Mouse (Mus musculus) MEL (cell line): Measurements from ENCODE around the gene Blcap. TPM values are rescaled to one million over a fixed set of nuclear protein-coding genes. Genes with fewer than 3 reads are reported as not detected.
"Not testable (repeated sequence)": the region's sequence is repeated elsewhere in the genome, so short reads cannot be mapped to it uniquely, and the experiment has no call there.

Source experiments
- DNase-seq: peaks from one replicate; pipeline ENCODE4 v3.0.0; 2011; ENCODE audit warnings: low read depth, low spot score
- H3K27ac ChIP-seq: 2 replicates; pipeline ENCODE4 v1.5.1; 2012; ENCODE audit warnings: low read depth, mild to moderate bottlenecking, control low read depth, low read length, moderate library complexity; ENCODE audit not compliant: control insufficient read depth
- H3K27me3 ChIP-seq, 2 experiments: fragments of 150-350 bp in 1 of 2; sonication (generic) in 1 of 2; 2 replicates each; pipeline ENCODE4 v1.6.1; 2012; ENCODE audit warnings: low read length in 2 of 2, mild to moderate bottlenecking in 2 of 2, improper control_type of control experiment in 1 of 2, moderate library complexity in 1 of 2; ENCODE audit not compliant: insufficient read depth in 2 of 2, control insufficient read depth in 1 of 2
- H3K36me3 ChIP-seq, 2 experiments: 2 replicates each; pipeline ENCODE4 v1.6.1; 2012 to 2014; ENCODE audit warnings: low read length in 2 of 2, improper control_type of control experiment in 1 of 2, inconsistent platforms in 1 of 2, mild to moderate bottlenecking in 1 of 2; ENCODE audit not compliant: insufficient read depth in 2 of 2, control insufficient read depth in 1 of 2
- H3K4me1 ChIP-seq, 2 experiments: fragments of 150-350 bp in 1 of 2; sonication (generic) in 1 of 2; 2 replicates each; pipeline ENCODE4 v1.6.1; 2012; ENCODE audit warnings: low read length in 2 of 2, improper control_type of control experiment in 1 of 2, mild to moderate bottlenecking in 1 of 2; ENCODE audit not compliant: insufficient read depth in 2 of 2, control insufficient read depth in 1 of 2
- H3K4me3 ChIP-seq, 2 experiments: fragments of 150-350 bp in 1 of 2; sonication (generic) in 1 of 2; 2 replicates each; pipeline ENCODE4 v1.5.1; 2012; ENCODE audit warnings: low read depth in 2 of 2, low read length in 2 of 2, mild to moderate bottlenecking in 2 of 2, moderate library complexity in 2 of 2, control low read depth in 1 of 2, improper control_type of control experiment in 1 of 2; ENCODE audit not compliant: control insufficient read depth in 1 of 2, insufficient read depth in 1 of 2
- H3K79me2 ChIP-seq: 2 replicates; pipeline ENCODE4 v1.6.1; 2012; ENCODE audit warnings: mild to moderate bottlenecking, low read length, moderate library complexity; ENCODE audit not compliant: control insufficient read depth, poor library complexity, insufficient read depth
- H3K9ac ChIP-seq: 2 replicates; pipeline ENCODE4 v1.6.1; 2012; ENCODE audit warnings: low read depth, mild to moderate bottlenecking, control low read depth, low read length, moderate library complexity; ENCODE audit not compliant: control insufficient read depth, poor library complexity, severe bottlenecking
- H3K9me3 ChIP-seq: fragments of 150-350 bp; sonication (generic); replicated peaks from 2 replicates; pipeline ENCODE4 v1.6.1; 2012; ENCODE audit warnings: mild to moderate bottlenecking, low read length, improper control_type of control experiment, moderate library complexity; ENCODE audit not compliant: insufficient read depth
- BHLHE40 ChIP-seq: IDR thresholded peaks from 2 replicates; pipeline ENCODE4 v1.6.1; 2012; ENCODE audit warnings: low read depth, mild to moderate bottlenecking, inconsistent platforms, low read length, improper control_type of control experiment, borderline replicate concordance
- CHD2 ChIP-seq: IDR thresholded peaks from 2 replicates; pipeline ENCODE4 v1.6.1; 2011; ENCODE audit warnings: low read length, improper control_type of control experiment
- CTCF ChIP-seq, 3 experiments: IDR thresholded peaks in 2 of 3; conservative IDR thresholded peaks in 1 of 3; 2 replicates each; pipeline ENCODE4 v1.5.1; 2011 to 2012; ENCODE audit warnings: low read length in 3 of 3, low read depth in 2 of 3, mild to moderate bottlenecking in 2 of 3, improper control_type of control experiment in 1 of 3, inconsistent platforms in 1 of 3, mixed read lengths in 1 of 3, moderate library complexity in 1 of 3; ENCODE audit not compliant: control insufficient read depth in 1 of 3, insufficient read depth in 1 of 3, poor library complexity in 1 of 3, severe bottlenecking in 1 of 3
- E2F4 ChIP-seq: IDR thresholded peaks from 2 replicates; pipeline ENCODE4 v1.6.1; 2011; ENCODE audit warnings: low read depth, low read length, improper control_type of control experiment, borderline replicate concordance
- ELF1 ChIP-seq: IDR thresholded peaks from 2 replicates; pipeline ENCODE4 v1.6.1; 2014; ENCODE audit warnings: low read depth, mild to moderate bottlenecking, inconsistent platforms, low read length, improper control_type of control experiment, moderate library complexity
- GATA1 ChIP-seq: IDR thresholded peaks from 2 replicates; pipeline ENCODE4 v1.6.1; 2011; ENCODE audit warnings: low read depth, low read length, improper control_type of control experiment
- HCFC1 ChIP-seq: IDR thresholded peaks from 2 replicates; pipeline ENCODE4 v1.6.1; 2012; ENCODE audit warnings: low read depth, mild to moderate bottlenecking, inconsistent platforms, low read length, improper control_type of control experiment, moderate library complexity
- MAFK ChIP-seq: IDR thresholded peaks from 2 replicates; pipeline ENCODE4 v1.6.1; 2011; ENCODE audit warnings: low read depth, mild to moderate bottlenecking, low read length, improper control_type of control experiment, borderline replicate concordance
- MAX ChIP-seq: IDR thresholded peaks from 2 replicates; pipeline ENCODE4 v1.6.1; 2011; ENCODE audit warnings: low read length, improper control_type of control experiment
- NELFE ChIP-seq: IDR thresholded peaks from 2 replicates; pipeline ENCODE4 v1.6.1; 2011; ENCODE audit warnings: low read depth, low read length, improper control_type of control experiment
- NRF1 ChIP-seq: IDR thresholded peaks from 2 replicates; pipeline ENCODE4 v1.6.1; 2014; ENCODE audit warnings: low read depth, mild to moderate bottlenecking, inconsistent platforms, low read length, improper control_type of control experiment, moderate library complexity; ENCODE audit not compliant: poor library complexity, insufficient read depth, severe bottlenecking
- POLR2A ChIP-seq, 2 experiments: IDR thresholded peaks; 2 replicates each; pipeline ENCODE4 v1.6.1; 2011 to 2012; ENCODE audit warnings: low read length in 2 of 2, mild to moderate bottlenecking in 2 of 2, control low read depth in 1 of 2, improper control_type of control experiment in 1 of 2, low read depth in 1 of 2, moderate library complexity in 1 of 2; ENCODE audit not compliant: control insufficient read depth in 1 of 2, insufficient read depth in 1 of 2, poor library complexity in 1 of 2
- POLR2AphosphoS2 ChIP-seq: IDR thresholded peaks from 2 replicates; pipeline ENCODE4 v1.6.1; 2011; ENCODE audit warnings: low read length, improper control_type of control experiment
- RAD21 ChIP-seq: IDR thresholded peaks from 2 replicates; pipeline ENCODE4 v1.6.1; 2011; ENCODE audit warnings: mild to moderate bottlenecking, low read depth, low read length, improper control_type of control experiment
- TBP ChIP-seq: IDR thresholded peaks from 2 replicates; pipeline ENCODE4 v1.8.0; 2011; ENCODE audit warnings: low read depth, low read length, improper control_type of control experiment
- ZC3H11A ChIP-seq: IDR thresholded peaks from 2 replicates; pipeline ENCODE4 v1.6.1; 2012; ENCODE audit warnings: low read depth, mild to moderate bottlenecking, inconsistent platforms, low read length, improper control_type of control experiment
- polyA plus RNA-seq, 2 experiments: library from polyadenylated mRNA; stranded (reverse) in 1 of 2; unstranded in 1 of 2; fragments of >175 nt in 1 of 2; fragments of >200 nt in 1 of 2; gene quantifications; 2 replicates each; pipeline versions ENCODE4 v1.2.1 to v1.2.4; 2012; ENCODE audit warnings: low replicate concordance in 2 of 2, low read depth in 1 of 2; ENCODE audit not compliant: insufficient read length in 2 of 2, insufficient read depth in 1 of 2, missing spikeins in 1 of 2
- total RNA-seq: library from RNA; depleted of rRNA; stranded (reverse); fragments of 300-350 nt; gene quantifications from 2 replicates; pipeline ENCODE4 v1.2.3, GENCODE M21; 2012

The Blcap gene
- total and polyA plus RNA-seq, 3 experiments: 11.6 to 19.1 TPM; not detected in 1

DNA sequence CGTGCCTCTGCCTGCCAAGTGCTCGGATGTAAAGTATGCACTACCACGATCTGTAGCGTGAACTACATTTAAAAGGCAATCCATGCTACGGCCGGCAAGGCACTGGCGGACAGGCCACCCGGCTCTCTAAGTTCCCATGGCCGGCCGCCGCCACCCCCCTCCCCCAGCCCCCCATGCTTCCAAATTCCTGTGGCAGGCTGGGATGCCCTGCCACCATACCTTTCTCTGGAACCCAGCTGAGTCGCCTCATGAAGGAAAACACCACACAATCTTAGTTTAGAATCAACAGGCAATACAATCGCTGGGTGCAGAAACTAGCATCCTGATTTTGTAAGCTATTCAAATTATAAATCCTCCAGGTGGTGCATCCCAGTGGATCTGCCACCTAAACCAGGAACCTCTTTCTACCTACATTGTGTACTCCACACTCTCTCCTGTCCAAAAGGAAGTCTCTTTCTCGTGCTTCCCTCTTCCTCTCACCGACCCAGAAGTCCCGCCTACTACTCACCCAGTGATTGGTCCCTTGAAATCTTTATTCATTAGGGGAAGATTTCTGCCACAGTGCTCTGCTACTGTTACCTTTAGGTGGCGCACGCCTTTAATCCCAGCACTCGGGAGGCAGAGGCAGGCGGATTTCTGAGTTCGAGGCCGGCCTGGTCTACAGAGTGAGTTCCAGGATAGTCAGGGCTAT is 25.9 kb upstream of the Blcap start:
- no peaks in the 10 kb centered on the region for H3K36me3 ChIP-seq
- DNase-seq: peak; percentile 55
- no peak overlapping the region for H3K4me3 ChIP-seq

DNA sequence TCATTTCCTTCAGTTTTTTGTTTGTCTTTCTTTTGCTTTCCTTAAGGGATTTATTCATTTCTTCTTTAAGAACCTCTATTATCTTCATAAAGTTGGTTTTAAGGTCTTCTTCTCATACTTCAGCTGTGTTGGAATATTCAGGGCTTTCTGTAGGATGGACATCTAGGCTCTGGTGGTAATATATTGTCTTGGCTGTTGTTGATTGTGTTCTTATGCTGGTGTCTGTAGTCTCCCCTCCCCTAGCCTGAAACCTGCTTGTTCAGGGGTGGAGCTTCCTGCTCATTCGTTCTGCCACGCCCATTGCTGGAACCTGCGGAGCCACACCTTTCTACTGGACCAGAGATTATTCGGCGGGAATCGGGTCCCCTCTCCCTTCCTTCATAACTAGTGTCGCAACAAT is 14.3 kb upstream of the Blcap start:
- H3K9ac ChIP-seq, H3K27ac ChIP-seq, DNase-seq, H3K79me2 ChIP-seq, H3K27me3 ChIP-seq, H3K4me1 ChIP-seq, H3K4me3 ChIP-seq, H3K9me3 ChIP-seq, H3K36me3 ChIP-seq: not testable (repeated sequence)

More for the DNA sequence above, 25.9 kb upstream of the Blcap start:
- H3K4me1 ChIP-seq: no peaks in the 10 kb centered on the region; a peak in 2 of 4 replicates
- no peak overlapping the region for H3K9ac ChIP-seq
- TF ChIP-seq CHD2 (no peak), RAD21 (no peak), NELFE (peak; percentile 40; the same call in 1 of the 2 replicates), POLR2AphosphoS2 (no peak), CTCF (IDR thresholded peaks at IDR 0.05 in 2 of 3, conservative IDR thresholded peaks at IDR 0.05 in 1 of 3; ENCODE audit: control insufficient read depth in 1 of 3, insufficient read depth in 1 of 3, low read depth in 2 of 3, low read length in 3 of 3, poor library complexity in 1 of 3, severe bottlenecking in 1 of 3) (peak in 1 of 3 experiments; percentile 4; a peak in 1 of 6 replicates), POLR2A (IDR thresholded peaks at IDR 0.05; ENCODE audit: control insufficient read depth in 1 of 2, insufficient read depth in 1 of 2, low read depth in 1 of 2, low read length in 2 of 2, poor library complexity in 1 of 2) (peak in 1 of 2 experiments; percentile 42; a peak in 1 of 4 replicates), TBP (0 out of 2 replicates have a peak, but pooled peaks have one; percentile 24), HCFC1 (0 out of 2 replicates have a peak, but pooled peaks have one; percentile 38), MAX (no peak), ZC3H11A (no peak), ELF1 (no peak), GATA1 (no peak), E2F4 (no peak), NRF1 (no peak), BHLHE40 (no peak), MAFK (no peak)
- peaks cover 2 to 5% of the 10 kb centered on the region in 2 experiments for H3K27me3 ChIP-seq
- H3K27ac ChIP-seq: no peak overlapping the region
- H3K79me2 ChIP-seq: no peaks in the 10 kb centered on the region
- H3K9me3 ChIP-seq: no peaks in the 10 kb centered on the region
